Mouse (Mus musculus) heart, postnatal 0 days (tissue): Measurements from ENCODE around the gene Pde4d.

Experiments
- CTCF ChIP-seq: IDR thresholded peaks from 2 replicates; pipeline ENCODE4 v1.5.1; 2016; ENCODE audit warnings: antibody characterized with exemption, control low read depth, low read depth
- EP300 ChIP-seq: IDR thresholded peaks from 2 replicates; pipeline ENCODE4 v1.6.1; 2016; ENCODE audit warnings: antibody characterized with exemption, low read depth

GRCm38 (mm10) chr13:109813924-109814323 is 1364.2 kb downstream of the Pde4d start:
- TF ChIP-seq CTCF (no peak), EP300 (no peak)
